Mouse (Mus musculus): ENCODE data around the gene Igfbp3. TPM values are rescaled to one million over a fixed set of nuclear protein-coding genes. Genes with fewer than 3 reads are reported as not detected.

Gene Igfbp3
- polyA plus RNA-seq, 1 experiment, result 58.3 TPM

GRCm38 (mm10) chr11:7161502-7162174 lies 52.1 kb downstream of the Igfbp3 start:
- no peak for DNase-seq (ENCODE audit: low spot score)

- DNase-seq (ENCODE audit: low spot score), result no peak
These were observed 53.1 kb downstream of the Igfbp3 start for GRCm38 (mm10) chr11:7160637-7161101.

- no peak for DNase-seq (ENCODE audit: low spot score)
These were observed 53.6 kb downstream of the Igfbp3 start for GRCm38 (mm10) chr11:7160146-7160545.

GRCm38 (mm10) chr11:7158196-7158595 lies 55.5 kb downstream of the Igfbp3 start:
- no peak for DNase-seq (ENCODE audit: low spot score)

- DNase-seq (ENCODE audit: low spot score), result no peak
These were observed 57.3 kb downstream of the Igfbp3 start for GRCm38 (mm10) chr11:7156427-7156826.

Other genes with a start within 250 kb of the Igfbp3 start
- gene Adcy1, start 150.4 kb downstream of the Igfbp3 start, polyA plus RNA-seq (2012; rRNA removed), result 2.0 and 2.9 TPM in 2 replicates
- not detected in 2 replicates for gene Gm11985, start 25.4 kb downstream of the Igfbp3 start, polyA plus RNA-seq (2012; rRNA removed)
- not detected in 2 replicates for gene Igfbp1, start 16.1 kb downstream of the Igfbp3 start, polyA plus RNA-seq (2012; rRNA removed)